Mouse (Mus musculus): Measurements from ENCODE around the gene Sucla2. TPM values are rescaled to one million over a fixed set of nuclear protein-coding genes. Genes with fewer than 3 reads are reported as not detected.

Sucla2 gene
- 39.7 TPM for total RNA-seq (2023)

GRCm38 (mm10) chr14:73524766-73525448 is at the start of gene Sucla2:
TSS of gene Sucla2 (plus strand) at chr14:73525319.

GRCm38 (mm10) chr14:73509765-73510423 is 15.2 kb upstream of the Sucla2 start, which contains the start of gene Med4:
TSS of gene Med4 (plus strand) at chr14:73510025.

GRCm38 (mm10) chr14:73548051-73548450 is 22.9 kb downstream of the Sucla2 start, which contains the start of gene Nudt15:
TSS of gene Nudt15 (minus strand) at chr14:73548242.

Other genes starting within 250 kb of the Sucla2 start
- 31.6 TPM for gene Rb1, start 199.5 kb upstream of the Sucla2 start, total RNA-seq (2023)
- 445 TPM for gene Itm2b, start 140.0 kb upstream of the Sucla2 start, total RNA-seq (2023)
- 51.1 TPM for gene Med4, start 15.3 kb upstream of the Sucla2 start, total RNA-seq (2023)
- 11.1 TPM for gene Nudt15, start 22.9 kb downstream of the Sucla2 start, total RNA-seq (2023)
- gene Gm21750, start 135.9 kb downstream of the Sucla2 start, total RNA-seq (2023), result not detected